Mouse (Mus musculus): Measurements from ENCODE around the gene Plac9a. TPM values are rescaled to one million over a fixed set of nuclear protein-coding genes. Genes with fewer than 3 reads are reported as not detected.

Gene Plac9a
- polyA plus RNA-seq, 1 experiment from 2014 or later: not detected

- no peaks in the 10 kb centered on the region for H3K36me3 ChIP-seq (ENCODE audit: control insufficient read depth, insufficient read depth, low read length)
- no peak overlapping the region for H3K9ac ChIP-seq (ENCODE audit: low read length)
- H3K4me1 ChIP-seq (replicated peaks; ENCODE audit: control insufficient read depth, insufficient read depth, low read length): 0 out of 2 replicates have a peak, but pooled peaks cover 4% of the 10 kb centered on the region
- H3K4me2 ChIP-seq (ENCODE audit: low read depth, low read length, severe bottlenecking): no peak overlapping the region
- ATAC-seq (replicated peaks; ENCODE audit: low FRiP score): no peak
- H3K27me3 ChIP-seq (ENCODE audit: control insufficient read depth, insufficient read depth, low read length): peaks cover 18% of the 10 kb centered on the region
- H3K27ac ChIP-seq (ENCODE audit: low read depth, low read length): no peak overlapping the region
- H3K4me3 ChIP-seq (ENCODE audit: low read depth, low read length): no peak overlapping the region
- no peaks in the 10 kb centered on the region for H3K9me3 ChIP-seq (ENCODE audit: control insufficient read depth, low read length)
- DNase-seq (ENCODE audit: low spot score): no peak
- 70% methylated on average over 8 of the region's 8 CpGs for WGBS
Measured at GRCm38 (mm10) chr14:25838411-25838810, 64.5 kb downstream of the Plac9a start.

Other genes with a start within 250 kb of the Plac9a start
- gene Ppif, start 208.9 kb downstream of the Plac9a start, polyA plus RNA-seq (2014; fragmentation: Nextera tagmentation; extraction: Ambion mirVana): 34.8 and 38.4 TPM in 2 replicates
- 12.8 and 15.2 TPM in 2 replicates for gene Zcchc24, start 134.1 kb downstream of the Plac9a start, polyA plus RNA-seq (2014; fragmentation: Nextera tagmentation; extraction: Ambion mirVana)
- 3.6 and 5.0 TPM in 2 replicates for gene Anxa11, start 60.9 kb downstream of the Plac9a start, polyA plus RNA-seq (2014; fragmentation: Nextera tagmentation; extraction: Ambion mirVana)
- 2.2 and 2.4 TPM in 2 replicates for gene Tmem254a, start 24.6 kb upstream of the Plac9a start, polyA plus RNA-seq (2014; fragmentation: Nextera tagmentation; extraction: Ambion mirVana)
- not detected in 2 replicates for gene Cphx1, start 35.2 kb upstream of the Plac9a start, polyA plus RNA-seq (2014; fragmentation: Nextera tagmentation; extraction: Ambion mirVana)
- gene Duxbl1, start 75.5 kb upstream of the Plac9a start, polyA plus RNA-seq (2014; fragmentation: Nextera tagmentation; extraction: Ambion mirVana): 3.6 and 5.6 TPM in 2 replicates
- 0.99 TPM in 1 of 2 replicates, not detected in the other for gene Gm9780, start 139.6 kb upstream of the Plac9a start, polyA plus RNA-seq (2014; fragmentation: Nextera tagmentation; extraction: Ambion mirVana)
- gene Tmem254c, start 164.3 kb upstream of the Plac9a start, polyA plus RNA-seq (2014; fragmentation: Nextera tagmentation; extraction: Ambion mirVana): 17.6 and 25.4 TPM in 2 replicates
- not detected in 2 replicates for gene Cphx2, start 178.4 kb upstream of the Plac9a start, polyA plus RNA-seq (2014; fragmentation: Nextera tagmentation; extraction: Ambion mirVana)
- gene Cphx3, start 179.2 kb upstream of the Plac9a start, polyA plus RNA-seq (2014; fragmentation: Nextera tagmentation; extraction: Ambion mirVana): not detected in 2 replicates
- gene Duxbl2, start 215.2 kb upstream of the Plac9a start, polyA plus RNA-seq (2014; fragmentation: Nextera tagmentation; extraction: Ambion mirVana): not detected in 2 replicates